ENCODE assay signal across 7 mouse cellular contexts in the genomic region with DNA sequence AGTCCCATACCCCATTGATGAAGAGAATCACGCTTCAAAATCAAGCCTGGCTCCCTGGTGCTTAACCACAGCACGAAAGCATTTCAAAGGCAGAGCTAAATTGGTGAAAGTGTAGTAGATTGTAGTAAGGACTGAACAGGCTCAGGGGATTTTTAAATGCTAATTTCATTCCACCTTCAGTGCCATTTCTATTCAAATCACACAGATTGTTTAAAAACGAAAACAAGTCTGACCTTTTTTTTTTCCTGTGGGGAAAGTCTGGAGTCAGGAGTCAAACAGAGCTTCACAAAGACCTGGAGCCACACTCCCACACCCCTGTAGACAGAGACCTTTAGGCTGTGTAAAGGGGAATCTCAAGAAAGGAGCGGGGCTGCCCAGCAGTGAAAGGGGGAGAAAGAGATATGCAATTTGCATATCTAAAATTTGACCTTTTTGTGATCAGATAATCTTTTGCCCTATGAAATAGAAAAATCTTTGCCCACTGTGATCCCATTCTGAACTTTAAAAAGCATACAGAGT. TPM values are rescaled to one million over a fixed set of nuclear protein-coding genes. Genes with fewer than 3 reads are reported as not detected.
A peak's percentile ranks its signal among the peaks of the same experiment; 100 is the strongest.
DNase-seq lines count a peak whose midpoint lies in the region; ATAC-seq and TF ChIP-seq lines count a peak whose summit lies in the region.

No protein-coding gene starts in this region.

- no peak for DNase-seq in lung, postnatal 36 days
- no peak for DNase-seq in forebrain, embryonic 10.5 days (ENCODE audit: extremely low spot score, low spot score)
- no peak for DNase-seq in stomach, postnatal 0 days (ENCODE audit: low spot score)
- no peak for DNase-seq in frontal cortex, postnatal 14 days (ENCODE audit: low spot score in 2 of 2)
- no peak for DNase-seq in kidney, adult 11 months

- peak overlapping the region; percentile 28; the same call in 1 of the 2 replicates for H3K9ac ChIP-seq in lung, embryonic 15.5 days
- H3K9ac ChIP-seq in limb, embryonic 13.5 days = 0 out of 2 replicates have a peak overlapping the region, but pooled peaks have one; percentile 43
- no peak overlapping the region for H3K9ac ChIP-seq in stomach, postnatal 0 days (ENCODE audit: low read length)

- H3K4me3 ChIP-seq in lung, embryonic 15.5 days = peak overlapping the region; percentile 26
- H3K4me3 ChIP-seq in forebrain, embryonic 10.5 days = peak overlapping the region; percentile 44
- H3K4me3 ChIP-seq in limb, embryonic 13.5 days = peak overlapping the region; percentile 37
- peak overlapping the region; percentile 27; the same call in 1 of the 2 replicates for H3K4me3 ChIP-seq in stomach, postnatal 0 days (ENCODE audit: low read depth, low read length)

- no peak for TF ChIP-seq CTCF in stomach, postnatal 0 days (IDR thresholded peaks at IDR 0.05; ENCODE audit: low read depth)

- ATAC-seq in lung, embryonic 15.5 days (ENCODE audit: borderline replicate concordance, extremely low read depth, low FRiP score, low TSS enrichment) = no peak
- ATAC-seq in limb, embryonic 13.5 days (ENCODE audit: low FRiP score, low read depth) = no peak
- ATAC-seq in stomach, postnatal 0 days (ENCODE audit: low FRiP score, low TSS enrichment) = no peak

- H3K4me2 ChIP-seq in lung, embryonic 15.5 days = peak overlapping the region; percentile 52
- peak overlapping the region; percentile 62 for H3K4me2 ChIP-seq in limb, embryonic 13.5 days (replicated peaks)
- peak overlapping the region; percentile 39 for H3K4me2 ChIP-seq in stomach, postnatal 0 days (replicated peaks; ENCODE audit: low read depth)

- no peak overlapping the region for H3K27ac ChIP-seq in lung, embryonic 15.5 days
- H3K27ac ChIP-seq in forebrain, embryonic 10.5 days = peak overlapping the region; percentile 75
- no peak overlapping the region for H3K27ac ChIP-seq in limb, embryonic 13.5 days
- no peak overlapping the region for H3K27ac ChIP-seq in stomach, postnatal 0 days (replicated peaks)

- no peaks in the 10 kb centered on the region for H3K9me3 ChIP-seq in lung, embryonic 15.5 days
- no peaks in the 10 kb centered on the region for H3K9me3 ChIP-seq in forebrain, embryonic 10.5 days
- no peaks in the 10 kb centered on the region for H3K9me3 ChIP-seq in limb, embryonic 13.5 days
- H3K9me3 ChIP-seq in stomach, postnatal 0 days (ENCODE audit: control insufficient read depth, low read length) = no peaks in the 10 kb centered on the region

- H3K27me3 ChIP-seq in lung, embryonic 15.5 days = no peaks in the 10 kb centered on the region
- H3K27me3 ChIP-seq in forebrain, embryonic 10.5 days (ENCODE audit: poor library complexity, severe bottlenecking) = no peaks in the 10 kb centered on the region
- no peaks in the 10 kb centered on the region for H3K27me3 ChIP-seq in limb, embryonic 13.5 days
- H3K27me3 ChIP-seq in stomach, postnatal 0 days (ENCODE audit: control insufficient read depth, insufficient read depth, low read length) = no peaks in the 10 kb centered on the region

- H3K36me3 ChIP-seq in lung, embryonic 15.5 days = no peaks in the 10 kb centered on the region
- no peaks in the 10 kb centered on the region for H3K36me3 ChIP-seq in forebrain, embryonic 10.5 days (replicated peaks)
- H3K36me3 ChIP-seq in limb, embryonic 13.5 days = no peaks in the 10 kb centered on the region
- H3K36me3 ChIP-seq in stomach, postnatal 0 days (ENCODE audit: control insufficient read depth, insufficient read depth, low read length) = no peaks in the 10 kb centered on the region

- TF ChIP-seq EP300 in stomach, postnatal 0 days (optimal IDR thresholded peaks at IDR 0.05) = no peak

- 45% methylated on average over 4 of the region's 4 CpGs for WGBS in lung, embryonic 15.5 days
- 11% methylated on average over 4 of the region's 4 CpGs for WGBS in forebrain, embryonic 10.5 days
- WGBS in limb, embryonic 13.5 days = 30% methylated on average over 4 of the region's 4 CpGs
- WGBS in stomach, postnatal 0 days = 40% methylated on average over 4 of the region's 4 CpGs

- H3K4me1 ChIP-seq in lung, embryonic 15.5 days = no peaks in the 10 kb centered on the region
- peaks cover 45% of the 10 kb centered on the region for H3K4me1 ChIP-seq in forebrain, embryonic 10.5 days
- H3K4me1 ChIP-seq in limb, embryonic 13.5 days = no peaks in the 10 kb centered on the region
- H3K4me1 ChIP-seq in stomach, postnatal 0 days (replicated peaks; ENCODE audit: control insufficient read depth, insufficient read depth) = no peaks in the 10 kb centered on the region

RNA-seq across cellular contexts. Expression of gene Agr3, which starts 28.6 kb away (rescaled TPM):
- polyA plus RNA-seq in lung, embryonic 15.5 days (2015; fragmentation: Nextera tagmentation; extraction: Ambion mirVana) = 0.73 and 0.74 TPM in 2 replicates
- not detected in 2 replicates for polyA plus RNA-seq in forebrain, embryonic 10.5 days (2016; fragmentation: Nextera tagmentation; extraction: Ambion mirVana)
- polyA plus RNA-seq in limb, embryonic 13.5 days (2015; fragmentation: Nextera tagmentation; extraction: Ambion mirVana) = 0.24 TPM in 1 of 2 replicates, not detected in the other
- 0.97 and 1.2 TPM in 2 replicates for polyA plus RNA-seq in stomach, postnatal 0 days (2015; fragmentation: Nextera tagmentation; extraction: Ambion mirVana)
